Mouse (Mus musculus) layer of hippocampus, postnatal 25 days (tissue): ENCODE data around the gene Kcnn3. TPM values are rescaled to one million over a fixed set of nuclear protein-coding genes. Genes with fewer than 3 reads are reported as not detected.

ENCODE experiments used
- DNase-seq, 2 experiments: peaks; one replicate each; pipeline ENCODE4 v3.0.0; 2022; ENCODE audit warnings: mixed read lengths in 2 of 2, low spot score in 1 of 2; ENCODE audit errors: extremely low spot score in 1 of 2
- total RNA-seq, 2 experiments: library from RNA; stranded (reverse); gene quantifications; 2 replicates each; pipeline ENCODE4 v1.2.3; 2021

Kcnn3 gene
- 10 to 100 TPM; 22.9 to 23.5 TPM for total RNA-seq

GRCm38 (mm10) chr3:89519894-89520293, at the start of gene Kcnn3:
Kcnn3 (plus strand) TSS chr3:89520164.
- DNase-seq, result peak; percentile 75 to 79

- no peak for DNase-seq
Observed at GRCm38 (mm10) chr3:89472280-89472679, 47.7 kb upstream of the Kcnn3 start.

- no peak for DNase-seq
Observed at GRCm38 (mm10) chr3:89473838-89474237, 46.1 kb upstream of the Kcnn3 start.

DNA sequence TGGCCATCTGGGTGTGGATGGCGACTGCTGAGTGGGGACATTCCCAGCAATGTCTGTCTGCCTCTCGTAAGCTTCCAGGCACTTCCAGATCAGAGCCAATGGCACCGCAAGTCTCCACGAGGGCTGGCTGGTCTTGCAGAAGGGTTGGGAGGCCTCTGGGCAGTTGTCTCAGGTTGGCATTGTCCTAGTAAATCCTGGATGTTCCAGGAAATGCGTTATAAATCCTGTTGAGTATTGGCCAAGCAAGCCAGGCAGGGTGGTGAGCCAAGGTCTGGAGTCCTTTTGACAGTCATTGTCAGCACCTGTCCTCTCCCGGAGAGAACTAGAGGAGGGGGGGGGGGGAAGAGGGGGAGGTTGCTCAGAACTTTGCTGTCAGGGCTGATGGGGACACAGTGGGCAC, 40.9 kb upstream of the Kcnn3 start:
- DNase-seq, result no peak

DNA sequence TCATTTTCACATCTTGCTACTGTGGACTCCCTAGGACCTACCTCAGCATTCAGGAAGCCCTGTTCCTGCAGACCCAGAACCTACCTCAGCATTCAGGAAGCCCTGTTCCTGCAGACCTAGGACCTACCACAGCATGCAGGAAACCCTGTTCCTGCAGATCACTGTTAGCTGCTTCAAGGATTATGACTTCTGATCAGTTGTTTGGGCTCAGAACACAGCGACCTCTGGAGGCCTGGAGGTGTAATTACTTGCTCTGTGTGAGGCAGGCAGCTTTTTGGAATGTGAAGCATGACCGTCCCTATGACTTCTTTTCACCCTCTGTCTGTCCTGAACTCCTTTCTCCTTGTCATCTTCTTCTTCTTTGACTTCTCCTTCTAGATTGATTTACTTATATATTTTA, 38.5 kb upstream of the Kcnn3 start:
- no peak for DNase-seq

GRCm38 (mm10) chr3:89482249-89482648, 37.7 kb upstream of the Kcnn3 start:
- DNase-seq, result no peak

- peak; percentile 35 to 73 for DNase-seq
Observed at GRCm38 (mm10) chr3:89484766-89485524, 35.0 kb upstream of the Kcnn3 start.

GRCm38 (mm10) chr3:89486111-89486510, 33.9 kb upstream of the Kcnn3 start:
- DNase-seq, result no peak

GRCm38 (mm10) chr3:89486916-89487702, 32.9 kb upstream of the Kcnn3 start:
- no peak for DNase-seq

DNA sequence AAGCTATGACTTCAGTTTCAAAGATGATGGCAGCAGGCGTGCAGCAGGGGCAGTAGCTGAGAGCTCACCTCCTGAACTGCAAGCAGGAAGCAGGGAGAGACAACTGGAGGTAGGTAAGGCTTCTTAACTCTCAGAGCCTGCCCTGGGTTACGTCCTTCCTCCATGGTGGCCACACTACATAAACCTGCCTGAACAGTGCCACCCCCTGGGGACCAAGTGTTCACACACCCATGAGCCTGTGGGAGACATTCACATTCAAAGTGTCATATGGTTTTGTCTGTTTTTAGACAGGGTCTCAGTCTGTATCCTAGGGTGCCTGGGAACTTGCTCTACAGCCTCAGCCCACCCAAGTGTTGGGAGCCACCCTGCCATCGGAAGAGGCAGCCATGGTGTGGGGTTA, 29.2 kb upstream of the Kcnn3 start:
- no peak for DNase-seq

DNA sequence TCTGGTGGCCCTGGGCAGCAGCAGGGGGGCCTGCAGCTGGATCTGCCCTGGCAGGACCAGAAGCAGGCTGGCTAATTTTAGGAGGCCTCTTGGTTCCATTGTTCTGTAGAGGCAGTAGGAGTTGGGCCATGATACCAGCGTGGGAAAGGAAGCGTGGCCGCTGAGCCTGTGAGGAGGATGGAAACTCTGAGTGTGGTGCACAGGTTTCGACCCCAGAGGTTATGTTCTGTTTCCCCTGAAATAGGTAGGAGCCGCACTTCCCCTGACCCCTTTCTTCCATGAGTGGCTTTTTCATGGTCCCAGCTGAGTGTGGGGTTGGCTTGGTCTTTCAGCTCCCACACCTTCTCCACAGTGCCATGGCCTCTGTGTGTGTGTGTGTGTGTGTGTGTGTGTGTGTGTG, 28.4 kb upstream of the Kcnn3 start:
- DNase-seq, result no peak

DNA sequence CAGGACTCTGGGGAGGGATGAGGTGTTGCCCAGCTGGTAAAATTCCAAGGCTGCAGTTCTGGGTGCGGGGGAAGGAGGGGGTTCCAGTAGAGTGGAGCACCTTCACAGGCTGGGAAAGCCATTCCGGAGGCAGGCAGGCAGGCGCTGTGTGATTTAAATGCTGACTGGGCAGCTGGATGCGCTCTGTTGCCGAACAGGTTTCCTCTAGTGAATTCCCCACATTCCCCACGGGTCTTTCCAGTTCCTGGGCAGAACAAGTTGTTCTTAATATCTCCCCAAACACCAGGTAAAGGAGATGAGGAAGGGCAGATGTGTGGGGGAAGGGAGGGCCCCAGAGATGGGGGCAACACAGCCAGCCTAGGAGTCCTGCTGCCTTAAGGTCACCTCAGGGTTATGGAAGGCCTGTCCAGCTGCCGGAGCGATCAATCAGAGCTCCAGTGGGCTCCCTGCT, 27.2 kb upstream of the Kcnn3 start:
- DNase-seq, result no peak

DNA sequence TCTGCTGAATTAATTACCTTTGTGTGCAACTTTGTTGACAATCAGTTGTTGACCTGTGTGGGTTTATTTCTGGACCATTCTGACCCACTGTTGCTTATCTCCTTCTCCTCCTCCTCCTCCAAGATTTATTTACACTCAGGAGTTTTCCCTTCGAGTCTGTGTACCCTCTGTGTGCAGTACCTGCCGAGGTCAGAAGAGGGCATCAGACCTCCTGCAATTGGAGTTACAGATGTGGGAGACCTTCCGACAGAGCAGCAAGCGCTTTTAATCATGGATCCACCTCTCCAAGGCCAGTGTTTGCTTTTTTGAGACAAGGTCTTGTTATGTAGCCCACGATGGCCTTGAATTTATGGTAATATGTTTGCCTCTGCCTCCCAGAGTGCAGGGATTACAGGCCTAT, 25.3 kb upstream of the Kcnn3 start:
- DNase-seq, result no peak

GRCm38 (mm10) chr3:89496366-89496765, 23.6 kb upstream of the Kcnn3 start:
- DNase-seq, result no peak

- DNase-seq, result no peak
Observed at GRCm38 (mm10) chr3:89499696-89500095, 20.3 kb upstream of the Kcnn3 start.

DNA sequence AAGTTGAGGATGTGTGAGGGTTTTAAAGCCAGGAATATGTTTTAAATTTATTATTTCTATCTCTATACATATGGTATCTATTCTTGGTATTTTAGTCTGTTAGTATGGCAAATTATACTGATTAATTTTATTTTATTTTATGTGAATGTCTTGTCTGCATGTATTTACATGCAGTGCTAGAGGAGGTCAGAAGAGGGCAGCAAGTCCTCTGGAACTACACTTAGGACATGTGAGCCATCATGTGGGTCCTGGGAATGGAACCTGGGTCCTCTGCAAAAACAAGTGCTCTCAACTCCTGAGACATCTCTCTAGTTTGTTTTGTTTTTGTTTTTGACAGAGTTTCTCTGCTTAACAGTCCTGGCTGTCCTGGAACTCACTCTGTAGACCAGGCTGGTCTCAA, 18.5 kb upstream of the Kcnn3 start:
- no peak for DNase-seq

GRCm38 (mm10) chr3:89502551-89502950, 17.4 kb upstream of the Kcnn3 start:
- no peak for DNase-seq

DNA sequence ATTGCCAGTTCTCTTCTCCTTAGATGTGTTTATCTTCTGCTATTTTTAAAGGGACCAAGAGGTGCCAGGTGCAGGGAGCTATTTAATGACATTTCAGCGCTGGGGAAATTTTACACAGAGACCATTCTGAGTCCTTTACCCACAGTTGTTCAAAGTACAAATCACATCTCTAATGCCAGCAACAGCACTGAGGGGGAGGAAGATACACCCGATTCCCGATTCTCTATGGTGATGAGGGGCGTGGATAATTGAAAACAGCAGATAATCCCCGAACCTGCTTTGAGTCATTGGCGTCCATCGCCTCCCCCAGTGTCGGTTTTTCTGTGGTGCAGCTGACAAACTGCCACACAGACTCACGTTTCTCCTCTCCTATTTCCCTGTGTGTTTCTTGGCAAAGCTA, 11.9 kb upstream of the Kcnn3 start:
- no peak for DNase-seq

DNA sequence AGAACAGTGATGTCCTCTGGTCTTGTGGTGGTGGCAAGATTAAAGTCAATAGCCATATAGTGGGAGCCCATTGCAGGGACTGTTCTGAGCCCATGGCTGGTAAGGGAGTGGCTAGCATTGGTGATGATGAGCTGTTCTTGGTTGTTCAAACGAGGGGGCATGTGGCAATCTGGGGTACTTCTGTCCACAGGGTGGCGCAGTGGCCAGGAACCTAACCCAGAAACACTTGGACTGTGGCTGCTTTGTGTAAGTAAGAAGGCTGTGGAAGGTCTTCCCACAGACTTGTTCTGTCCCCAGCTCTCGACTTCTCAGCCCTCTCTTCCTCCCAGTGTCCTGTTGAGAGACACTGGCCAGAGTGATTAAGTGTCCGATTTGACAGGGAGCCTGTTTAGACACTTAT, 9.0 kb upstream of the Kcnn3 start:
- DNase-seq, result peak in 1 of 2 experiments; percentile 65

- DNase-seq, result no peak
Observed at GRCm38 (mm10) chr3:89511400-89511799, 8.6 kb upstream of the Kcnn3 start.

DNA sequence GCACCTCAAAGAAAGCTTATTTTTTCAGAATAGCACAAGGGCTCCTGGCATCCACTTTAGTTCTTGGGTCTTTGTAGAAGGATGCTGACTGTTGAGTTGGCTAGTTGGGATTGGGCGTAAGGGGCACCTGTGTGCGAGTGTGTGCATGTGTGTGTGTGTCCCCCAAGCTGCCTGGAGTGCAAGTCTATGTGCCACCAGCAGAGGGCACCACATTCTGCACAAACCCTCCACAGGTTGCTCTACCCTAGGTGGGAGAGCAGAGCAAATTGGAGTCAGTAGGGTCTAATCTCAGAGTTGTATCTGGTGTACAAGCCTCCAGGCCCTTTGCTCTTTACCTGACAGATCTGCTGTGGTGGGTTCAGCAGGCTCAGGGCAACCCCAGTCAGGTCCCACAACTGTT, 7.7 kb upstream of the Kcnn3 start:
- DNase-seq, result peak in 1 of 2 experiments; percentile 36

- DNase-seq, result no peak
Observed at GRCm38 (mm10) chr3:89515444-89515843, 4.5 kb upstream of the Kcnn3 start.
